Mouse (Mus musculus) myocyte (in vitro differentiated cells): ENCODE data around the gene Tubb5. TPM values are rescaled to one million over a fixed set of nuclear protein-coding genes. Genes with fewer than 3 reads are reported as not detected.

ENCODE experiments used
- H3K27me3 ChIP-seq: one replicate; pipeline ENCODE4 v1.6.1; 2011; ENCODE audit not compliant: control insufficient read depth, insufficient read depth, insufficient read length
- H3K36me3 ChIP-seq: one replicate; pipeline ENCODE4 v1.6.1; 2011; ENCODE audit not compliant: control insufficient read depth, insufficient read depth
- H3K4me2 ChIP-seq: one replicate; pipeline ENCODE4 v1.6.1; 2011; ENCODE audit warnings: low read depth, control low read depth
- H3K4me3 ChIP-seq: one replicate; pipeline ENCODE4 v1.5.1; 2011; ENCODE audit warnings: mild to moderate bottlenecking, control low read depth, moderate library complexity
- H3K79me2 ChIP-seq: one replicate; pipeline ENCODE4 v1.6.1; 2011; ENCODE audit not compliant: control insufficient read depth, insufficient read depth
- H3ac ChIP-seq: one replicate; pipeline ENCODE4 v1.6.1; 2011; ENCODE audit not compliant: control insufficient read depth, insufficient read length
- CEBPB ChIP-seq: IDR thresholded peaks from 2 replicates; pipeline ENCODE4 v1.6.1; 2011; ENCODE audit warnings: mild to moderate bottlenecking, moderate library complexity; ENCODE audit not compliant: poor library complexity, insufficient read depth, severe bottlenecking
- E2F4 ChIP-seq: IDR thresholded peaks from one replicate; pipeline ENCODE4 v1.6.1; 2011; ENCODE audit warnings: mild to moderate bottlenecking, control low read depth, moderate library complexity; ENCODE audit not compliant: insufficient read depth
- MAX ChIP-seq: IDR thresholded peaks from one replicate; pipeline ENCODE4 v1.6.1; 2011; ENCODE audit warnings: low read depth, mild to moderate bottlenecking, control low read depth
- MYOD1 ChIP-seq, 3 experiments: IDR thresholded peaks; one replicate each; pipeline ENCODE4 v1.6.1; 2011; ENCODE audit warnings: control low read depth in 2 of 3, low read depth in 2 of 3, mild to moderate bottlenecking in 2 of 3, moderate library complexity in 1 of 3; ENCODE audit not compliant: insufficient read length in 2 of 3, control insufficient read depth in 1 of 3
- MYOG ChIP-seq, 3 experiments: IDR thresholded peaks; one replicate each; pipeline ENCODE4 v1.6.1; 2011; ENCODE audit warnings: control low read depth in 2 of 3, low read depth in 2 of 3, mild to moderate bottlenecking in 2 of 3; ENCODE audit not compliant: insufficient read length in 2 of 3, control insufficient read depth in 1 of 3, insufficient read depth in 1 of 3
- POLR2A ChIP-seq: IDR thresholded peaks from one replicate; pipeline ENCODE4 v1.6.1; 2011; ENCODE audit warnings: low read depth, mild to moderate bottlenecking, control low read depth, moderate library complexity; ENCODE audit not compliant: insufficient read length
- POLR2AphosphoS2 ChIP-seq: IDR thresholded peaks from one replicate; pipeline ENCODE4 v1.6.1; 2011; ENCODE audit warnings: low read depth, control low read depth; ENCODE audit not compliant: insufficient read length
- REST ChIP-seq: IDR thresholded peaks from one replicate; pipeline ENCODE4 v1.6.1; 2011; ENCODE audit warnings: mild to moderate bottlenecking, control low read depth, moderate library complexity; ENCODE audit not compliant: insufficient read depth, insufficient read length
- SRF ChIP-seq: IDR thresholded peaks from one replicate; pipeline ENCODE4 v1.6.1; 2011; ENCODE audit warnings: low read depth; ENCODE audit not compliant: control insufficient read depth, insufficient read length
- TCF12 ChIP-seq: IDR thresholded peaks from one replicate; pipeline ENCODE4 v1.6.1; 2011; ENCODE audit warnings: mild to moderate bottlenecking, control low read depth; ENCODE audit not compliant: poor library complexity, insufficient read depth, severe bottlenecking
- TCF3 ChIP-seq: IDR thresholded peaks from one replicate; pipeline ENCODE4 v1.6.1; 2011; ENCODE audit warnings: low read depth, control low read depth; ENCODE audit not compliant: insufficient read length
- USF1 ChIP-seq: IDR thresholded peaks from one replicate; pipeline ENCODE4 v1.6.1; 2011; ENCODE audit warnings: low read depth, mild to moderate bottlenecking, control low read depth, moderate library complexity
- polyA plus RNA-seq: library from polyadenylated mRNA; unstranded; fragments of >200 nt; fragmentation: generic; extraction: Trizol; gene quantifications from one replicate; pipeline ENCODE4 v1.2.1, GENCODE M21; 2012; ENCODE audit warnings: missing spikeins

The Tubb5 gene
- polyA plus RNA-seq, 1 experiment, result 692 TPM

DNA sequence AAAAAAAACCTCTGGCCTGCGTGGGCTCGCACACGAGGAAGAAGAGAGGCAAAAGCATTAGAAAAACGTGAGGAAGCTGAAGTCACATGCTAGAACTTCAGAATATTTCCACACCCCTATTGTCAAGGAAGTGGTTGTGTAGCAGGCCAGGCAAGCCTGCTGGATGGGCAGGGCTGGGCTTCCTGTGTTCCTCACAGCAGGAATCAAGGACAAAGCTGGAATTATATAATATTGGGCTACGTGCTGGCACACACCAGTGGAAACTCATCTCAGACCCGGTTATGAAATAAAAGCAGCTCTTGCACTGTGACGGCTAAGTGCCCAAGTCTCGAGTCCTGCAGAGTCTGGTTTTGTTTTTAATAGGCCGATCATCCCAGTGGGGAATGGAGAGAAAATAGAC is 30.0 kb downstream of the Tubb5 start:
- H3K27me3 ChIP-seq, result no peaks in the 10 kb centered on the region
- H3K36me3 ChIP-seq, result no peaks in the 10 kb centered on the region
- H3K79me2 ChIP-seq, result no peaks in the 10 kb centered on the region
- H3ac ChIP-seq, result no peak overlapping the region
- TF ChIP-seq REST (no peak), E2F4 (no peak), TCF12 (no peak), SRF (no peak)
- no peak overlapping the region for H3K4me2 ChIP-seq
- H3K4me3 ChIP-seq, result no peak overlapping the region

DNA sequence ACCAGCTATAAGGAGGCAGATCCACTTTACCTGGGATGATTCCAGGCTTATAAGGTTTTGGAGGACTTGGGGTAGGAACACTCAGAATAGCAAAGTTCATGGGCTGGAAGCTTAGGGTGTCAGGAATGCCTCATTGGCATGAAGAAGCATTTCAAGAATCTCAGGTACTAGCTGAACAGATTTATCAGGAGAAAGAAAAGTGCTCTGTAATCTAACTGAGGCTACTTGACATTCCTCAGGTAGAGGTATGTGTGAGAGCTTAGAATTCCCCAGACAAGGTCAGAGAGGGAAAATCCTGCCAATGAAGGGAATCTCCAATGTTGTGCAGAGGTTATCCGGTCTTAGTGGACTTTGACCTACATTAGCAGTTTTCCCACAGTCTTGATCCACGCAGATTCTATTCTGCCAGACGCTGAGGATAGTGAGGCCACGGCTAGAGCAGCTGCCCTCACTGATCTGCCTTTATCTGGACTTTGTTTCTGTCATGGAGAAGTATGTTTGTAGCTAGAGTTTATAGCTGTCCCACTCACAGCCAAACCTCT is 34.2 kb downstream of the Tubb5 start:
- H3K4me3 ChIP-seq, result no peak overlapping the region
- H3K27me3 ChIP-seq, result no peaks in the 10 kb centered on the region
- H3ac ChIP-seq, result no peak overlapping the region
- no peaks in the 10 kb centered on the region for H3K79me2 ChIP-seq
- no peak overlapping the region for H3K4me2 ChIP-seq
- no peak for TF ChIP-seq MYOG (IDR thresholded peaks at IDR 0.05; ENCODE audit: control insufficient read depth in 1 of 3, insufficient read depth in 1 of 3, insufficient read length in 2 of 3, low read depth in 2 of 3)
- no peak for TF ChIP-seq POLR2AphosphoS2
- no peaks in the 10 kb centered on the region for H3K36me3 ChIP-seq

DNA sequence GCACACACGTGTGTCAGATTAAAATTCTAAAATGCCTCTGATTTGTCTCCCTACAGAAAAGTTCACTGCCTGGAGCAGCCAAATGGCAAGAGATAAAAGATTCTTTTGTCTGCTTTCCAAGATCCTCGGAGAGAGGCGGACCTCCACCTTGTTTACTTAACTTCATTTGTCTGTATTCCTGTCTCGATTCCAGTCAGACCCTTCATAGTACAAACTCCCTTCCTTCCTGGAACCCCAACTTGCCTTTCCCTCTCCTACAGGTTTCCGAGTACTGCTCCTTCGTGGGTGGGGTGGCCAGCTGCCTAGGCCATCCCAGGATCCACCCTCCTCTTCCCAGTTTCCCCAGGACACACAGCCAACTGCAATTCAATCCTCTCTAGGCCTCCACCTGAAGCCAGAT is 35.1 kb downstream of the Tubb5 start:
- Histone ChIP-seq H3ac (no peak overlapping the region), H3K4me2 (no peak overlapping the region), H3K36me3 (no peaks in the 10 kb centered on the region), H3K79me2 (no peaks in the 10 kb centered on the region), H3K4me3 (no peak overlapping the region), H3K27me3 (no peaks in the 10 kb centered on the region)
- TF ChIP-seq E2F4, result no peak
- no peak for TF ChIP-seq CEBPB
- no peak for TF ChIP-seq MYOD1 (IDR thresholded peaks at IDR 0.05; ENCODE audit: control insufficient read depth in 1 of 3, insufficient read length in 2 of 3, low read depth in 2 of 3)
- no peak for TF ChIP-seq TCF3
- no peak for TF ChIP-seq REST
- no peak for TF ChIP-seq TCF12
- TF ChIP-seq MAX, result no peak
- no peak for TF ChIP-seq POLR2A
- TF ChIP-seq SRF, result no peak
- no peak for TF ChIP-seq MYOG (IDR thresholded peaks at IDR 0.05; ENCODE audit: control insufficient read depth in 1 of 3, insufficient read depth in 1 of 3, insufficient read length in 2 of 3, low read depth in 2 of 3)
- no peak for TF ChIP-seq POLR2AphosphoS2
- no peak for TF ChIP-seq USF1

DNA sequence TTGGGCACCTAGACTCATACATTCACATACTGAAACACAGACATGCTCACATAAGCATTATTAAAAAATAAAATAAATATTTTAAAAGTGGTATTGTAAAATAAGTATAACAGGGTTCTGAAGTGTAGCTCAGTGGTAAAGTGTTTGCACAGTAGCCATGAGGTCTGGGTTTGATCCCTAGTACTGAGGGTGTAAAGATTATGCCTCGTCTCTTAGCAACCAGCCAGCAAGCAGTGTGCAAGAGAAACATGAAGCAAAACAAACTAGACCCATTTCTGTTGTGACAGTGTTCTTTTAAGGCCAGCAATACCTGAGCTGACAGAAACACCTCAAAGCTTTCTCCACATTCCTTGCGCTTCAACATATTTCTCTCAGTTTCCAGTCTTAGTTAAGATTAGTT is 37.2 kb downstream of the Tubb5 start:
- H3K36me3 ChIP-seq, result no peaks in the 10 kb centered on the region
- H3K27me3 ChIP-seq, result no peaks in the 10 kb centered on the region
- no peak for TF ChIP-seq POLR2AphosphoS2
- no peak for TF ChIP-seq MAX
- no peak for TF ChIP-seq MYOD1 (IDR thresholded peaks at IDR 0.05; ENCODE audit: control insufficient read depth in 1 of 3, insufficient read length in 2 of 3, low read depth in 2 of 3)
- TF ChIP-seq USF1, result no peak
- no peak for TF ChIP-seq POLR2A
- no peak for TF ChIP-seq TCF12
- no peak for TF ChIP-seq E2F4
- no peak for TF ChIP-seq MYOG (IDR thresholded peaks at IDR 0.05; ENCODE audit: control insufficient read depth in 1 of 3, insufficient read depth in 1 of 3, insufficient read length in 2 of 3, low read depth in 2 of 3)
- TF ChIP-seq CEBPB, result no peak
- no peak for TF ChIP-seq SRF
- no peak for TF ChIP-seq REST
- TF ChIP-seq TCF3, result no peak
- no peaks in the 10 kb centered on the region for H3K79me2 ChIP-seq
- no peak overlapping the region for H3K4me2 ChIP-seq
- H3K4me3 ChIP-seq, result no peak overlapping the region
- H3ac ChIP-seq, result no peak overlapping the region

DNA sequence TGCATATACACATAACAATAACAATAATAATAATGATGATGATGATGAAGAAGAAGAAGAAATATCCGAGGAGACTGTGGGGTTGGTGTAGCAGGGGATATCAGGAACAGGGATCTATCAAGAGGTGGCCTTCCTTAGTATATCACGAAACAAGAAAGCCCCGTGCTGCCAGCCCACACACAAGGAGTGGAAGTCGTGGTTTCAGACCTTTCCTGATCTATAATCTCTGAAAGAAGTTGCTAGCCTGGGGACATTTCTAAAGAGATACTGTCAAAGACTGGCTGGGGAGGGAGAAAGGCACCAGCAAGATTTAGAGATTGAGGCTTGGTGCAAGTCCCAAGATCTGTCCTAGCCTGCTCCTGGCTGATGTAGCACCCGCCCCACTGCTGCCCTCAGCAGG is 41.3 kb downstream of the Tubb5 start:
- no peak for TF ChIP-seq SRF
- no peak for TF ChIP-seq POLR2AphosphoS2
- TF ChIP-seq TCF12, result no peak
- no peak for TF ChIP-seq TCF3
- no peak for TF ChIP-seq E2F4
- no peak for TF ChIP-seq CEBPB
- TF ChIP-seq POLR2A, result no peak
- no peak for TF ChIP-seq MYOD1 (IDR thresholded peaks at IDR 0.05; ENCODE audit: control insufficient read depth in 1 of 3, insufficient read length in 2 of 3, low read depth in 2 of 3)
- no peak for TF ChIP-seq USF1
- no peak for TF ChIP-seq MAX
- TF ChIP-seq REST, result no peak
- TF ChIP-seq MYOG (IDR thresholded peaks at IDR 0.05; ENCODE audit: control insufficient read depth in 1 of 3, insufficient read depth in 1 of 3, insufficient read length in 2 of 3, low read depth in 2 of 3), result no peak
- H3K4me3 ChIP-seq, result no peak overlapping the region
- H3K4me2 ChIP-seq, result no peak overlapping the region
- H3ac ChIP-seq, result no peak overlapping the region
- H3K36me3 ChIP-seq, result no peaks in the 10 kb centered on the region
- H3K79me2 ChIP-seq, result no peaks in the 10 kb centered on the region
- no peaks in the 10 kb centered on the region for H3K27me3 ChIP-seq
